Mouse (Mus musculus) cerebellum, adult 2 months (tissue): Measurements from ENCODE around the gene Il20rb. TPM values are rescaled to one million over a fixed set of nuclear protein-coding genes. Genes with fewer than 3 reads are reported as not detected.

Experiments
- DNase-seq, 2 experiments: peaks; one replicate each; pipeline ENCODE4 v3.0.0; 2021
- H3K27ac ChIP-seq: fragments of 200-500 bp; 2 replicates; pipeline ENCODE4 v1.5.1; 2012; ENCODE audit warnings: low read length, control low read depth, inconsistent platforms; ENCODE audit not compliant: insufficient read depth
- H3K27me3 ChIP-seq: fragments of 200-500 bp; 2 replicates; pipeline ENCODE4 v1.6.1; 2012; ENCODE audit warnings: inconsistent platforms, mild to moderate bottlenecking, low read length, moderate library complexity; ENCODE audit not compliant: control insufficient read depth, insufficient read depth
- H3K4me1 ChIP-seq: fragments of 200-500 bp; 2 replicates; pipeline ENCODE4 v1.6.1; 2011; ENCODE audit warnings: low read length; ENCODE audit not compliant: control insufficient read depth, insufficient read depth
- H3K4me3 ChIP-seq: fragments of 200-500 bp; replicated peaks from 2 replicates; pipeline ENCODE3; 2011; ENCODE audit warnings: mild to moderate bottlenecking, low read depth, low read length, control low read depth; ENCODE audit not compliant: insufficient read depth
- CTCF ChIP-seq: fragments of 200-500 bp; IDR thresholded peaks from 2 replicates; pipeline ENCODE4 v1.5.1; 2011; ENCODE audit warnings: low read depth, mild to moderate bottlenecking, control low read depth, low read length, moderate library complexity, borderline replicate concordance; ENCODE audit not compliant: insufficient read depth
- POLR2A ChIP-seq: fragments of 200-500 bp; IDR thresholded peaks from 2 replicates; pipeline ENCODE4 v1.6.1; 2011; ENCODE audit warnings: low read length, control low read depth, borderline replicate concordance; ENCODE audit not compliant: insufficient read depth
- WGBS: fragments of 180-500 bp; shearing (Covaris S2); methylation state at CpG from one replicate; pipeline ENCODE4 v1.1.7; 2018; 5-methylcytosine and 5-hydroxymethylcytosine counted together
- polyA plus RNA-seq: library from polyadenylated mRNA; depleted of rRNA; stranded (reverse); fragments of >200 nt; gene quantifications from 2 replicates; pipeline ENCODE4 v1.2.3, GENCODE M21; 2012; rRNA removed

Gene Il20rb
- polyA plus RNA-seq, 1 experiment = 76.5 TPM

DNA sequence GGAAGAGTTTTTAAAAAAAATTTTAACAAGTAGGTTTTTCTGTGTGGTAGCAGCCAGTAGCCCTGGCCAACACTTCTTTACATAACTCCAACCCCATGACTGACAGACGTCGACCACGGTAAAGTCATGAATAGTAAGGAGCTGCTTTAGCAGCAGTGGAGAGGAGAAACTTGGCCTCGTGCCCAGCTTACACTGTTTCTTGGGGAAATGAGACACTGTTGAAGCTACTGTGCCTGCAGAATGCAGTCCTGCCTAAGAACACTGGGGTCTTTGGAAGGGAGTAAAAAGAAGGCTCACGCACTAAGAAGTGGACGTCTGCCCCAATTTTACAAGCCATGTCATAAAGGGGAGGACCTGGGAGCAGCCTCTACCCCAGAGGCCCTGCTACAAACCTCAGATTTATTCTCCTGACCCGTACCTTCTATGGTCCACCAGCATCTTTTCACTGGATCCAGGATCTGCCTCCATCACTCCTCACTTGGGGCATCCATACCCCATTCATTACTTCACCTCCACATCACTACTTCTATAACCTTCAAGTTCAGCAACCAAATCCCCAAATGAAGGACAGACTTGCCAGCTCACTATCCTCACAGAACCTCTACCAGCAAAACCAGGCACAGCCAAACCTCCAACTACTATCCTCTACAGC lies 71.1 kb downstream of the Il20rb start:
- peak in 1 of 2 experiments; percentile 5 for DNase-seq

More for the DNA sequence above, 71.1 kb downstream of the Il20rb start:
- Histone ChIP-seq H3K27ac (no peak overlapping the region), H3K27me3 (no peaks in the 10 kb centered on the region), H3K4me3 (no peak overlapping the region), H3K4me1 (no peaks in the 10 kb centered on the region)
- TF ChIP-seq CTCF = no peak
- TF ChIP-seq POLR2A = no peak
- 25% methylated on average over 7 of the region's 7 CpGs for WGBS

Other genes starting within 250 kb of the Il20rb start
- 50.8 and 53.3 TPM in 2 replicates for gene Nck1, start 59.3 kb upstream of the Il20rb start, polyA plus RNA-seq
- gene Slc35g2, start 84.3 kb upstream of the Il20rb start, polyA plus RNA-seq = 39.1 and 40.2 TPM in 2 replicates
- 32.0 and 35.0 TPM in 2 replicates for gene Stag1, start 111.0 kb upstream of the Il20rb start, polyA plus RNA-seq